Mouse (Mus musculus) gastrocnemius, adult 2 months (tissue): ENCODE results near the gene Tcp11. TPM values are rescaled to one million over a fixed set of nuclear protein-coding genes. Genes with fewer than 3 reads are reported as not detected.

Source experiments
- DNase-seq: peaks from one replicate; pipeline ENCODE4 v3.0.0; 2022
- H3K27ac ChIP-seq: fragments of 200-600 bp; 2 replicates; pipeline ENCODE4 v1.8.1; 2022; ENCODE audit warnings: mild to moderate bottlenecking
- H3K4me3 ChIP-seq: fragments of 200-600 bp; 2 replicates; pipeline ENCODE4 v1.8.1; 2022; ENCODE audit warnings: mild to moderate bottlenecking, moderate library complexity
- CTCF ChIP-seq: fragments of 200-600 bp; IDR thresholded peaks from 2 replicates; pipeline ENCODE4 v1.8.1; 2022; ENCODE audit warnings: antibody characterized with exemption, mild to moderate bottlenecking, moderate library complexity
- intact Hi-C: fragments of 180-260 bp; cut with DNase I; formaldehyde crosslinking; loops from one replicate; pipeline ENCODE4 v1.15.1; 2025
- total RNA-seq, 2 experiments: library from RNA; stranded (reverse); gene quantifications; 2 replicates each; pipeline ENCODE4 v1.2.3; 2021

Tcp11 gene
- total RNA-seq, 2 experiments from 2014 or later: not detected

GRCm38 (mm10) chr17:28050210-28050609, 30.2 kb downstream of the Tcp11 start:
- no peak overlapping the region for H3K27ac ChIP-seq
- no peak overlapping the region for H3K4me3 ChIP-seq
- no peak for DNase-seq
- no peak for TF ChIP-seq CTCF
- intact Hi-C loops: loop anchor here (5.0 kb wide), 1 partner anchor 43 kb away; no protein-coding TSS in a partner anchor

DNA sequence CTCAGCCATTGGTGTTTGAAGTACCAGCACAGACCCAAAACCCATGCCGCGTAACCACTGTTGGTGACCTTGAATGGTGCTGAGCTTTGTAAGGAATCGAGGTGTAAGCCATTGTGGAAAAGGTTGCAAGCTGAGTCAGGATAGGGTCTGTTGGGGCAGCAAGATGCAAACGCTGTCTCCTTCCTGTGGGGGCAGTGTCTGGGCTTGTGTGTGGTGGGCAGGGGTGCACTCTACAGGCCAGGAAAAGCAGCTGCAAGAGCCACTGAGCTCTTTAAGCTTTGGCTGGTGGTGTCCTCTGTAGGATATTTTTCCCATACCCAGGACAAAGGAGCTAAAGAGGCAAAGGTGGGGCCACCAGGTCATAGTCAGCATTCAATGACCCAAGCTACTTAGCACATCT, 32.0 kb downstream of the Tcp11 start:
- no peak overlapping the region for H3K27ac ChIP-seq
- TF ChIP-seq CTCF: peak; percentile 66
- intact Hi-C loops: no loop called here
- DNase-seq: no peak
- no peak overlapping the region for H3K4me3 ChIP-seq

DNA sequence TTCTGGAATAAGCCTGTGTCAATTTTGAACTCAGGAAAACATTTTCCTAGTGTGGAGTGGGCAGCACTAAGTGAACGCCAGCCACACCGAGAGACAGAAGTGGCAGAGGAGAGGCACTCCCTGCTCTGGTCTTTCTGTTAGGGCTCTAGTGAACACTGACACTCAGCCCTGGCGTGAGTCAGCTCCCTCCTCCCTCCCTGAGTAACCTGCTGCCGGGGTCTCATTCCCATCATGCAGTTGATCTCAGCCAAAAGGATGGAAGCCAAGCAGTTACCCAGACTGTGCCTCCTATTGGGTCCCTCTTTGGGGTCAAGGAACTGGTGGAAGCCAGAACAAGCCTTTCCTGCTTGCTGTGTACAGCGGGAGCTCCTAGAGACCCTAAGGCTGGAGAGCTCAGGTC, 32.9 kb downstream of the Tcp11 start:
- DNase-seq: no peak
- Histone ChIP-seq H3K27ac (no peak overlapping the region), H3K4me3 (no peak overlapping the region)
- no peak for TF ChIP-seq CTCF
- intact Hi-C loops: no loop called here

- Histone ChIP-seq H3K4me3 (no peak overlapping the region), H3K27ac (no peak overlapping the region)
- TF ChIP-seq CTCF: no peak
- no peak for DNase-seq
- intact Hi-C loops: no loop called here
Observed at GRCm38 (mm10) chr17:28047017-28047416, 33.4 kb downstream of the Tcp11 start.

DNA sequence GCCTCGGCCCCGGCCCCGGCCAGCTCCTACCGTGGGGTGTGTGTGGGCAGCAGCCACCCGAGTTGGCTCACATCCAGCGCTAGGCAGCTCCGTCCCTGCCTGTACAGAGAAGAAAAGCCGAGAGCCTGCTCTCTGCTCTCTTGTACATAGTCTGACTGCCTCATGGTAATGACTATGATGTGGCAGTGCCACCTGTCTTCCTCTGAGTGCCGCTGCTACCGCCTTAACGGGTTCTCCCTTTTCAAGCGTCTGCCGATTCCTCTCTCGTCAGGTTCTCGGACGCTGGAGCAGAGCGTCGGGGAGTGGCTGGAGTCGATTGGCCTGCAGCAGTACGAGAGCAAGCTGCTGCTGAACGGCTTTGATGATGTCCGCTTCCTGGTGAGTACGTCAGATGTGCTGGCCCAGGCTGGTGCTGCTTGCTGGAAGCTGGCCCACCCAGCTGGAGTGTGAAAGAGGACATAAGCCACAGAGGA, 38.1 kb downstream of the Tcp11 start:
- Histone ChIP-seq H3K27ac (peak overlapping the region; percentile 57), H3K4me3 (peak overlapping the region; percentile 47)
- peak; percentile 51 for TF ChIP-seq CTCF
- intact Hi-C loops: no loop called here
- peak; percentile 53 for DNase-seq

DNA sequence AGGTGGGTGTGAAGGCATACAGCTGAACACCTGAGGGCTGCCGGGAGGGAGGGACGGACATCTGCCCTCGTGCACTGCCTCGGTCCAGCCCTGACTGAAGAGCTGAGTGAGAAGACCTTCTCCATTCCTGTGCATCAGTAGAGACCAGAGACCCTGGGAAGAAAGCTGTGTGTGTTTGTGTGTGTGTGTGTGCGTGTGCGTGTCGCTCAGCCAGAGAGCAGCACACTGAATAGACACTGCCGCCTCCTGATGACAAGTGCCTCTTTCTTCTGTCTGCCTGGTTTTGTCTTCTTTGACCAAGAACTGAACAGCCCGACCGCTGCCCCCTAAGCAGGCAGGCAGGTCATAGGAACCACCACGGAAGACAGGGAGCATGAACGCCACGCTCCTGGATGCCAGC, 39.1 kb downstream of the Tcp11 start:
- Histone ChIP-seq H3K4me3 (no peak overlapping the region), H3K27ac (no peak overlapping the region)
- intact Hi-C loops: no loop called here
- no peak for DNase-seq
- TF ChIP-seq CTCF: no peak

- Histone ChIP-seq H3K27ac (no peak overlapping the region), H3K4me3 (no peak overlapping the region)
- no peak for DNase-seq
- intact Hi-C loops: no loop called here
- no peak for TF ChIP-seq CTCF
Observed at GRCm38 (mm10) chr17:28040620-28041019, 39.8 kb downstream of the Tcp11 start.

GRCm38 (mm10) chr17:28036813-28037756, 43.4 kb downstream of the Tcp11 start:
- peak overlapping the region; percentile 20 for H3K27ac ChIP-seq
- H3K4me3 ChIP-seq: no peak overlapping the region
- intact Hi-C loops: no loop called here
- DNase-seq: no peak
- TF ChIP-seq CTCF: no peak

DNA sequence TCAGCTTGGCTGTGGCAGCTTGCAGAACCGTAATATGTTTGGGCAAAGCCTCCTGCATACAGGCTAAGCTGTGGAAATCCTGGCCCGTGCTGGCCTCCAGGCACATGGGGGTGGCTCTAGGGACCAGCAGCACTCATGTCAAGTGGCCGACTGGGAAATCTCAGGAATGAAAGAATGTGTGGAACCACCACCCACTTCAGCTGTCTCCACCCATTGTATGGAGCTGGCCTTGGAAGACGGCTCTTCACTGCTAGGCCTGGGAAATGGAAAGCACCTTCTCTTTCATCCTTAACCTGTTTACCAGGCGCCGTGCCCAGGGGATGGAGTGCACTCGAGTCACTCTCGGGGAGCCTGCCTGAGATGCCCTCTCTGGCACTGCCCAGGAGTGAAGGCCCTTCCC, 45.5 kb downstream of the Tcp11 start:
- no peak overlapping the region for H3K4me3 ChIP-seq
- DNase-seq: peak; percentile 60
- intact Hi-C loops: no loop called here
- TF ChIP-seq CTCF: no peak
- peak overlapping the region; percentile 56 for H3K27ac ChIP-seq

- no peak for DNase-seq
- peak overlapping the region; percentile 84; the same call in 1 of the 2 replicates for H3K27ac ChIP-seq
- no peak overlapping the region for H3K4me3 ChIP-seq
- TF ChIP-seq CTCF: no peak
- intact Hi-C loops: no loop called here
Observed at GRCm38 (mm10) chr17:28033046-28033580, 47.3 kb downstream of the Tcp11 start.

- TF ChIP-seq CTCF: no peak
- intact Hi-C loops: no loop called here
Observed at GRCm38 (mm10) chr17:28032219-28032618, 48.2 kb downstream of the Tcp11 start.

DNA sequence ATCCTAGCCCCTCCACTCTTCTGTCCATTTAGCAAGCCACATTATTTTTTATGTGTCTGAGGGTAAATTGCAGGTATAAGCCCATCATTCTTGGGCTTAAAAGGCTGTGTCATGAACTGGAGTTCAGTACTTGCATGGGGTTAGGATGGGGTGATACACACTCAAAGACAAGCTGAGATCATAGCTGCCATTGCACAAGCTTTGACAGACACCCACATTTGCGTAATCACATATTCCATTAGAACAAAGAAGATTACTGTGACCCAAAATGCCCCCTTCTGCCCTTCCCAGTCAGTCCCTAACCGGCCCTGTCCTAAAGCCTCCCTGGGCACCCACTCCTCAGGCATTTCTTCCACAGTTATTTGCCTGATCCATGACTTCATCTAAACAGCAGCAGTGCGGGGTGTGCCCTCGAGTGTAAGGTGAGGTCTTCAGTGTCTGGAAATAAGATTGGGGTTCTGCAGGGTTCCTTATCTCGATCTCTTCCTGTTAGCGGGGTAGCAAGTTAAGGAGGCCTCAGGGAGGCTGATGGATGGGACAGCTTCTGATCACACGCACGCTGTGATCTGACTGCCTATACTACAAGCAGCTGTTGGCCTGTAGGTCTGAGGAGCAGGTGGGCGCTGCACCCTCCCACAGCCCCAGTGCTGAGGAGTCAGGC, 49.0 kb downstream of the Tcp11 start:
- intact Hi-C loops: no loop called here
- no peak overlapping the region for H3K4me3 ChIP-seq
- no peak for DNase-seq
- peak overlapping the region; percentile 84 for H3K27ac ChIP-seq
- TF ChIP-seq CTCF: no peak

More at GRCm38 (mm10) chr17:28032219-28032618, 48.2 kb downstream of the Tcp11 start:
- H3K4me3 ChIP-seq: no peak overlapping the region
- no peak for DNase-seq
- peak overlapping the region; percentile 84 for H3K27ac ChIP-seq

- TF ChIP-seq CTCF: no peak
- Histone ChIP-seq H3K27ac (peak overlapping the region; percentile 84), H3K4me3 (no peak overlapping the region)
- intact Hi-C loops: no loop called here
- peak; percentile 49 for DNase-seq
Observed at GRCm38 (mm10) chr17:28030446-28030845, 50.0 kb downstream of the Tcp11 start.
